Mouse (Mus musculus) fat pad, adult 2 months (tissue): ENCODE measurements around the gene Tmsb10.

Experiments
- DNase-seq: peaks from one replicate; pipeline ENCODE4 v3.0.0-alpha.2; 2011; ENCODE audit warnings: low read depth, low spot score; ENCODE audit errors: extremely low read depth

Tmsb10 gene

GRCm38 (mm10) chr6:72958662-72959071 lies at the start of gene Tmsb10:
Gene Tmsb10, minus strand, starts transcription at chr6:72958748.
- no peak for DNase-seq

GRCm38 (mm10) chr6:73003601-73004000 lies 45.1 kb upstream of the Tmsb10 start:
- no peak for DNase-seq

DNA sequence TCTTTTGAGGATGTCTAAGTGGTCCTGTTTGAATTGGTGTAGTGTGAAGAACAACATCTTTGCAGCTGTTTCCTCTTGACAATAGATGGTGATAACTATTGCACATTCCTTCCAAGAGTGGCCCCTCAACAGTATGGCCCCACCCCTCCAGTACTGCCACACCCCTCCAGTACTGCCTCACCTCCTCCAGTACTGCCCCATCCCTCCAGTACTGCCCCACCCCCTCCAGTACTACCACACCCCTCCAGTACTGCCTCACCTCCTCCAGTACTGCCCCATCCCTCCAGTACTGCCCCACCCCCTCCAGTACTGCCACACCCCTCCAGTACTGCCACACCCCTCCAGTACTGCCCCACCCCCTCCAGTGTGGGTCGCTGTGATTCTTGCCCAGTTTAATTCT lies 43.8 kb upstream of the Tmsb10 start:
- no peak for DNase-seq

DNA sequence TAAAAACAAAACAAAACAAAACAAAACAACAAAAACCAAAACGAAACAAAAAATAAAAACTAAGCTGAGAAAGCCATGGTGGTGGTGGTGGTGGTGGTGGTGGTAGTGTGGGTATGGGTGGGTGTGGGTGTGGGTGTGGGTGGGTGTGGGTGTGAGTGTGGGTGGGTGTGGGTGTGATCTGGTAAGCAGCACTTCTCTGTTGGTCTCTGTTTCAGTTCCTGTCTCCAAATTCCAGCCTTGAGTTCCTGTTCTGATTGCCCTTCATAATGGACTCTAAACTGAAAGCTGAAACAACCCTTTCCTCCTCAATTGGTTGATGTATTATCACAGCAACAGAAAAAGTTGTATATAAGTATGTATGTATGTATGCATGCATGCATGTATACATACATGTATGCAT lies 40.3 kb upstream of the Tmsb10 start:
- DNase-seq, result no peak

GRCm38 (mm10) chr6:72993688-72994082 lies 35.1 kb upstream of the Tmsb10 start:
- DNase-seq, result no peak

DNA sequence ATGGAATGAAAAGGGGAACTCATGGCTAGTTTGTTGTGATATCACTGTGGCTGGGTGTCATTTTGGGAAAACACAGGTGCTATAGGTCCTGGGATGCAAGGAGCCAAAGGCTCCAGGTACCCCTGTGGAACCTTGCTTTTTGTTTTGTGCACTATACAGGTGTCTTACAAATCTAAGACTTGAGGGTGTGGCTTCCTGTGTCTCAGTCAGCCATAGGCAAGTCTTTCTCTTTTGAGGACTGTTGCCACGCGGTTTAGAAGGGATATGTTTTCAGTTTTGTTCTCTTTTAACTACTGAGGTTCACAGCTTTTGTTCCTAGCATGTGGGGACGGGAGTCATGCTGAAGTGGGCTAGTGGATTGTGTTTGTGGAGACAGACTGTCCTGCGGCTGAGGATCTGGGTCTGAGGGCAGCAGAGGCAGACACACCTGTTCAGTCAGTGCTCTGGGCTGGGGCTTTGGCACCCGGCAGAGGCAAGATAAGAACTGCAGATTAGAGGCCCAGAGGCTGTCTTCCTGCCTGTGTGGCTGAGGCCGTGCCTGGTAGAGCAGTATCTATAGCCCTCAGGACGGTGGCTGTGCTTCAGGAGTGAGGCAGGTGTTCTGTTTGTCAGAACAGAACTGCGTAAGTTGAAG lies 34.6 kb upstream of the Tmsb10 start:
- DNase-seq, result no peak

- no peak for DNase-seq
Observed at GRCm38 (mm10) chr6:72990206-72990605, 31.7 kb upstream of the Tmsb10 start.

- no peak for DNase-seq
Observed at GRCm38 (mm10) chr6:72989028-72989736, 30.6 kb upstream of the Tmsb10 start.

DNA sequence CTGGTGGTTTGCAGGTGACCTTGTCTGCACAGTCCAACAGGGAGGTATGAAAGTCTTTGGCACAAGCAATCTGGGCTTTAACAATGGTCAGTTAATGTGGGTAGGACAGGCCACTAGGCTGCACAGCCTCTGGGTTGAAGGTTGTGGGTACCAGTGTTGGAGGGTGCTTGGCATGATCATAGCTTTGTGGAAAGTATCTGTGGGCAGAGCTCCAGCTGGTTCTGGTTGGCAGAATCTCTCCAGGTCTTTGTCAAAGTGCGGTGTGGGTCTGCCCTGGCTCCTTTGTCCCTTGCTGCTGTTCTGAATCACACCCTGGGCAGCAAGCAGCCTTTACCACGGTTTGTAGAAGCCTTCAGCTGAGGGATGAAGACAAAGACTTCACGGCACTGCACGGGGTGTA lies 24.0 kb upstream of the Tmsb10 start:
- no peak for DNase-seq

DNA sequence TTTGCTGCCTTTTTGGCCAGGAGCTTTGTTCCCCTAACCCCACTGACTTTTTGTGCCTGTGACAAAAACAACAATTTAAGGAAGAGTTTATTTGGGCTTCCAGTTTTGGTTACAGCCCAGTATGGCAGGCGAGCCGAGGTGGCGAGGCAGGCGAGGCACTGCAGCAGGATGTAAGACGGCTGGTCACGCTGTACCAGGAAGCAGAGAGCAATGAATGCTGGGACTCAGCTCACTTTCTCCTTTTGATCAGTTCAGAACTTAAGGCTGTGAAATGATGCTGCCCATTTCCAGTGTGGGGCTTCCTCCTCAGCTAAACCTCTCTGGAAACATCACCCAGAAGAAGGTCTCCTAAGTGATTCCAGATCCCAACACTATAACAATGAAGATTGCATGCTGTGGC lies 23.3 kb upstream of the Tmsb10 start:
- no peak for DNase-seq

DNA sequence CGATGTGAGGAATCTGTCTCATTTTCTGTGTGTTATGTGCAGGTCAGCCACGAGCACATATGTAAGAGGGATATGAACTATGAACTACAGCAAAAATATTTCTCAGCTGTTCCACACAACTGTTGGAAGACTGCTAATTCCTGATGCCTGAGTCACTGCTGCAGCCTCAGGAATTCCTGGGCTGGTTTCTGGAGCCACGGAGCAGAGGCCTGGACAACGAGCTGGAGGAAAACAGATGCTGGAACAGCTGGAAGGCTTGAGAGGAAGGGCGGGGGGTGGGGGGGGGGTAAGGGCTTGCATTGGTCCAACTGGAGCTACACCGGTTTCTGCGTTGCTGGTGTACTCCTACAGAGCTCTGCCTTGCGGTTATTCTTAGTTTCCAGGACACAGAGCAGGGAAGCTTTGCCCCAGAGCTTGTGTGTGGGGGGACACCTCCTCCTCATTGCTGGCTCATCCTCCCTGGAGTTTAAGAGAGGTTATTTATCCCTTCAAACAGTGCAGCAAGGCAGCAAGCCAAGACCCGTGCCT lies 22.6 kb upstream of the Tmsb10 start:
- no peak for DNase-seq

DNA sequence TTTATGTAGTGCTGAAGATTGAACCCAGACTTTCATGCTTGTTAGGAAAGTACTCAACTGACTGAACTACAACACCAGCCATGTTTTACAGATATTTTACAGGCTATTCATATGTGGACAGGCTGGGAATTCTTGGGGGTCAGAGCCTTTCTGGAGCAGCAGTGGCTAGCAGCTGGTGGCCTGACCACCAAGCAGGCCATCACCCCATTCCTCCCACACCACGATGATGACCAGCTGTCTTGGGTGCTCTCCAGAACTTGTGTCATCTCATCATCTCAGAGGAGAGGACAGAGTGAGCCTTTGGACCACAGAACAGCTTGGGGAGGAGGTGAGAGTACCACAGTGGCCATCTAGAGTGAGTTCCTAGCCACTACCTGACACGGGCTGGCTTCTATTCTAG lies 18.3 kb upstream of the Tmsb10 start:
- DNase-seq, result no peak

DNA sequence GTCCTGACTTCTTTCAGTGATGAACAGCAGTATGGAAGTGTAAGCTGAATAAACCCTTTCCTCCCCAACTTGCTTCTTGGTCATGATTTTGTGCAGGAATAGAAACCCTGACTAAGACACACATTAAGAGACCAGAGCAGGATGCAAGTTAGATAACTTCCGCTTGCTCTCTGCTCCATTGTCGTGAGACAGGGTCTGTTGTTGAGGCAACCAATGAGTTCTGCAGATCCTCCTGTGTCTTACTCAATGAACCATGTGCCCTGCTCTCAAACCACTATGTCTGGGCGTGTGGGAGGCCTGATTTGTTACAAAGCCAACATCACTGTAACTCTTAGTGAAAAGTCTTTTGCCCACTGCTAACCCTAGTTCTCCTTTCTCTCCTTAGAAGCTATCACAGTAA lies 12.5 kb upstream of the Tmsb10 start:
- DNase-seq, result no peak

DNA sequence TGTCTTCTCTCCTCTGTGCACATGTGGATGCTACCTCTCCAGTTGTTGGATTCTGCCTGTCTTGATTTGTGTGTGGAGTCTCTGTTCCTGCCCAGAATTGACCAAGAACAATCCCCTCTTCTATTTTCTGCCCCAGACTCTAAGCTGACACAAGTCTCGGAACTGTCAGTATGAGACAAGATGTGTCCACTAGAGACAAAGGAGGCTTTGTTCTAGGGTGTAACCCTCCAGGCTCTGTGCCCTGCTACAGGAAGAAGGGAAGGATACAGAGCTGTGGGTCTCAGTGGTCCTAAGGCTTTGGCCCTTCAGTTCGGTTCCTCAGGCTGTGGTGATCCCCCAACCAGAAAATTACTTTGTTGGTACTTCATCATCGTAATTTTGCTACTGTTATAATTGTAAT lies 11.2 kb upstream of the Tmsb10 start:
- no peak for DNase-seq

DNA sequence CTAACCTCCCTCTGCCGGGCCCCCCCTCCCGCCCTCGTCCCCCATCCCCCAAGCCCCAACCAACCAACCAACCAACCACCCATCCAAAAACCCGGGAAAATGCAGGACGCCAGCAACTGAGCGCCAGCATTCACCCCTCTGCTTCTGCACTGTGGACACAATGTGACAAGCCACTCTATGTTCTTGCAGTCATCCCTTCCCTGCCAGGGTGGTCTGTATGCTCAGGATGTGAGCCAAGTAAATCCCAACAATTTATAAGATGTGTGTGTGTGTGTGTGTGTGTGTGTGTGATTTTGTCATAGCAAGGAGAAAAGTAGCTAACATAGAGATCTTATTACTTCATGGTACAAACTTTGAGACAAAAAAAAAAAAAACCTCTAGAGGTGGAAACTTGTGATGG lies 6.7 kb upstream of the Tmsb10 start:
- DNase-seq, result no peak

DNA sequence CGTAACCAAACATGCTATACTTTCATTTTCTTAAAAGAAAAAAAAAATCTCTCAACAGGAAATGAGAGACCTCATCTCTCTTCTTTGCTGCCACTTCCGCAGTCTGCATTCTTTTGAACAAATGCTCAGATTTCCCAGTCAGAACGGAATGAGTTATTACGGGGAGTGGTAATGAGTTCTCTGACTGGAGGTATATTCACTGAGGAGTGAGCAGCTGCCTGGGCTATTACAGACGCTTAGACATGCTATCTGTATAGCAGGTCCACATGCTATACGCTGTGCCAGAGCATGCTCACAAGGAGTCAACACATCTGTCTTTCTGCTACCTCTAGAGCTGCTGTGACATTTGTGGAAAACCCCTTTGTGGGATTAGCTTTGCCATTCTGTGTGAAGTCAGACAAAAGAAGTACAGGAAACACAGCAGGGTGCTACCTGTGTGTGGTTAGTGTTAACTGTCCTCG lies 3.8 kb upstream of the Tmsb10 start:
- no peak for DNase-seq

DNA sequence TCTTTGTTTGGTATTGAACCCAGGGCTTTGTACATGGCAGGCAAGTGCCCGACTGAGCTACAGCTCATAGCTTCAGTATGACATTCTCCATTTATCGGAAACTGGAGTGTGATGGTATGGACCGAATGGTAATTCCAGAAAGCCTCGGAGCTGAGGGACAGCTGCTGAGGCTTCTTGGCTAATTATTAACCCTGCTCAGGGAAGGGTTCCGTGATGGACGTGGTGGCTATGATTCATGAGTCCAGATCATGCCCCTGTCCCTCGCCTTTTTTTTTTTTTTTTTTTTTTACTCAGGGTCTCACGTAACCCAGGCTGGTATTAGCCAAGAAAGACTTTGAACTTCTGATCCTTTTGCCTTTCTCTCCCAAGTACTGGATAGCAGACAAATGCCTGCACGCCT lies 3.1 kb upstream of the Tmsb10 start:
- DNase-seq, result no peak

DNA sequence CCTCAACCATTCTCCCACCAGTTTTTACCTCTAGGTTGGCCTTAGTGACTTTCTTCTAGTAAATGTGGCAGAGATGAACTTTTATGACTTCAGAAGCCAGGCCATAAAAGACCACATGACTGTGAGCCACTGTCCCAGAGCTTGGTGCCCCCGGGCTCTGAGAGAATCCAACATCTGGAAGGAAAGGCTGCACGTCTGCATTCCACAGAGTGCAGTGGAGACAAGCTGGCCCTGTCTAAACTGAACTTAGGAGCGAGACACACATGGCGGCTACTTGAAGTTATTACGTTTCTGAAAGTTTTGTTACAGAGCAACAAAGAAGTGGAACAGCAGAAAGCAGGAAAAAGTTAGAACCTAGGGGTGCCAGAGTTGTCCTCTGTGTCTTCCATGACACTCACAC lies 2.1 kb upstream of the Tmsb10 start:
- no peak for DNase-seq

- DNase-seq, result no peak
Observed at GRCm38 (mm10) chr6:72959175-72959574, 627 bp upstream of the Tmsb10 start.

DNA sequence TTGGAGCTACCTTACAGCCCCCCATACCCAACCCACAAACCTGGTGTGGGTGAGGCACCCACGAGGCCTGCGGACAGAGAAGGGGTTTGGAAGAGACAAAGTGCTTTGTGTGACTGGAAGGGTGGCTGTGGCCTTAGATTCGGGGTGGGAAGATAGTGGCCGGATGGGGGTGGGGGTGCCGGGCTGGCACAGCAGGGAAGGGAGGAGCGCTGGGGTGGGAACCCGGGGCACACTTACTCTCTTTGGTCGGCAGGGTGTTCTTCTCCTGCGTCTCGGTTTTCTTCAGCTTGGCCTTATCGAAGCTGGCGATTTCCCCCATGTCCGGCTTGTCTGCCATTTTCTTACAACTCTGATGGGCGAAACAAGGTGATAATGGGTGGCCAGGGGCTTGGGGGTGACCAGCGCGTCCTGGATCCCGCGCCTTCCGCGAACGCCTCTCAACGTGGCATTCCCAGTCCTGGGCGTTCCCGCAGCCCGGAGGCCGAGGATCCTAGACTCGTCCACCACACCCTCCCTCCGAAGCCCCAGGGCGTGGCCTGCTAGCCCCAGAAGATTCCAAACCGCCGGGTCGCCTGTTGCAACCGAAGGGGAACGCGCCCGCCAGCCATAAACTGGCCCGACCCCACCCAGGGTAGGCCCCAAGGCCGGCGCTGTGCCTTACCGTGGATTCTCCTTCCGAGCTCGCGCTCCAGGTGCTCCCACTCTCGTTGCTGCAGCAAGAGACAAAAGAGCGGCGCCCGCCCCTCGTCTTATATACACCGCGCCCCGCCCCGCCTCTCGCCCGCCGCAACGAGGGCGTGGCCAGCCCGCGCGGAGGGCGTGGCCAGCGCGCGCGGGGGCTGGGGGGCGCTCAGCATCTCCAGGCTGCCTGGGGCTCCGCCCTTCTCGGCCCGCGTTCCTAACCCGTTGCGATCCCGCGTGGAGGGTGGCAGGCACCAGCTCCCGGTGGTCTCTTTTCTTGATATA lies 589 bp downstream of the Tmsb10 start:
- no peak for DNase-seq

DNA sequence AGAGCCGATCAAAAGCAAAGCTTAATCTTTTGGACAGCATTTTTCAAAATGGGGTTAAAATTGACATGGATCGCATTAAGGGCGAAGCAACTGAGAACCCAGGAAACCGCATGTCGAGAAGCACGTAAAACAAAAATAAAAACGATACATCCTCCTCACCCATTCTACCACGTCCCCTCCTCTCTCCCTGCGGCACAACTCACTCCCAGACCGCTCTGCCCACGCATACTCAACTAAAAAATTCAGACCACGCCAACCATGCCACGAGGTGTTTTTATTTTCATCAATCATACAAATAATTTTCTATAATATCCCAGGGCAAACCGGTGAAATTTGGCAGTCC lies 1.5 kb downstream of the Tmsb10 start:
- no peak for DNase-seq
